Mouse (Mus musculus) liver, embryonic 14.5 days (tissue): ENCODE measurements at regions not wholly inside any gene's neighbourhood (a gene's known extent, or its start where the extent isn't known, plus 50 kb on each side); places are given as distances from the start of the nearest gene placed in this dataset.

Source experiments
- CTCF ChIP-seq: IDR thresholded peaks from 2 replicates; pipeline ENCODE4 v1.5.1; 2016; ENCODE audit warnings: antibody characterized with exemption, low read depth, control low read depth
- EP300 ChIP-seq: IDR thresholded peaks from 2 replicates; pipeline ENCODE4 v1.6.1; 2016; ENCODE audit warnings: antibody characterized with exemption, low read depth

DNA sequence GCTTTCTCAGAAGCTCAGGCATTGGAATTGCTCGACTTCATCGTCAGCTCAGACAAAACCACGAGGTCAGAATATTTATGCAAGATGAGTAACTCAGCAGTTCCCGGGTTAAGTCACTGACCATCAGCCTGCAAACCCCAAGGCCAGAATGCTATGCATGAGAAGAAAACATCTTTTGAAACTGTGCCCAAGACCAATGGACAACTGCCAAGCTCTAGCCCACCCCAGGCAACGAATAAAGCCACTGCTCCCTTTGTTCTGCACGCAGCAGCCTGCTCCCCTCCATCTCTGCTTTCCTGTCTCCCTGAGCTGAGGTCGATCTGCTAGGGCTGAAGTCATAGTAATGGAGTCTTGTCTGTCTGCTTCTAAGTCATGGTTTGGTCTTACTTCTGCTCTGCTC lies 61.7 kb upstream of the Gpc1 start:
- no peak for TF ChIP-seq CTCF
- TF ChIP-seq EP300: no peak
